Mouse (Mus musculus) layer of hippocampus, adult 2 months (tissue): ENCODE measurements at regions not wholly inside any gene's neighbourhood (a gene's known extent, or its start where the extent isn't known, plus 50 kb on each side); places are given as distances from the start of the nearest gene placed in this dataset.

Source experiments
- DNase-seq, 2 experiments: peaks; one replicate each; pipeline ENCODE4 v3.0.0; 2022; ENCODE audit warnings: low spot score in 2 of 2
- H3K27ac ChIP-seq: fragments of 200-600 bp; 2 replicates; pipeline ENCODE4 v1.8.1; 2022
- H3K4me3 ChIP-seq: fragments of 200-600 bp; 2 replicates; pipeline ENCODE4 v1.8.1; 2022; ENCODE audit warnings: mild to moderate bottlenecking
- CTCF ChIP-seq: fragments of 200-600 bp; conservative IDR thresholded peaks from 2 replicates; pipeline ENCODE4 v1.8.1; 2022; ENCODE audit warnings: antibody characterized with exemption, mild to moderate bottlenecking, moderate library complexity

DNA sequence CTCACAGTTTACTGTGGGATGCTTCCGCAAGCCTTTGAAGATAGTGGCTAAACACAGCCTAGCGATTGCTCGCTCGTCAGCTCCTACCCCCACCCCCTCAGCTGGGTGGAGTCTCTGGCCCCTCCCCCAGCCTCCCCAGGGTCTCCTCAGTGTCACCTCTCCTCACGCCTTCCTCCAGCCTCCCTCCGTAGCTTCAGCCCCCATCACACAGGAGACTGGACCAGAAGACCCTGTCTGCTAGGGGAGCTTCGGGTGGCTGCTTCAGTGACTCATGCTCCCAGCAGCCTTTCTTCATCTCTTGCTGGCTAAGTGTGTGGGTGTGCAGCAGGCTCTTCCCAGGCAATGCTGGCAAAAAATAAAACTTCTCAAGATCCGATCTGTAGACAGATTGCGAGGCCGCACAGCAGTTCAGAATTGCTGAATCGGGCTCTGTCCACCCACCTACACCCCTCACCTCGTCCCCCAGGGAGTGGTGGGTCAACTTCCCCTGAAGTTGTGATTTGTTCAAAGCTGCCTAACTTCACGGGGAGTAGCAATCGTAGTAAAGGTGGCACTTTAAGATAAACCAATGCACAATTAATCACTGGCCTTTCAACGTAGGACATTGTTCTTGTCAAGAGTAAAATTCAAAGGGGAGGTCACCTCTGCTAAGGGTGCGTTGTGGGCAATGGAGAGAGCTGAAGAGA lies 61.2 kb upstream of the Ankrd28 start:
- DNase-seq: peak; percentile 25 to 55
- TF ChIP-seq CTCF: no peak
- peak overlapping the region; percentile 80 for H3K27ac ChIP-seq
- peak overlapping the region; percentile 15; the same call in 1 of the 2 replicates for H3K4me3 ChIP-seq

DNA sequence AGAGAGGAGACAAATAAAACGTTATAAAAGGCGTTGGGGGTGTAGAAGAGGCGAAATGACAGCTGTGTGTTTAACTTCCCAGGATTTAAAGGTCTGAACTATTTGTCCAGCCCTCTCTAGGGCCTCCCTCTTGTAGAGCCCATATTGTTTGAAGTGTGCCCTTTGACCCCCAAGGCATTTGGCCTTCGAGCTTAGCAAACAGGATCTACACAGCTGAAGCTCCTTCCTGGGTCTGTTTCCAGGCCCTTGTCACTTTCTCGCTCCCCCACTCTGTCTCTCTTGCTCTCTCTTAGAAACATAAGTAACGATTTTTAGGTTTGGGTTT lies 61.7 kb upstream of the Ankrd28 start:
- no peak for TF ChIP-seq CTCF
- peak overlapping the region; percentile 80 for H3K27ac ChIP-seq
- H3K4me3 ChIP-seq: no peak overlapping the region
- no peak for DNase-seq

DNA sequence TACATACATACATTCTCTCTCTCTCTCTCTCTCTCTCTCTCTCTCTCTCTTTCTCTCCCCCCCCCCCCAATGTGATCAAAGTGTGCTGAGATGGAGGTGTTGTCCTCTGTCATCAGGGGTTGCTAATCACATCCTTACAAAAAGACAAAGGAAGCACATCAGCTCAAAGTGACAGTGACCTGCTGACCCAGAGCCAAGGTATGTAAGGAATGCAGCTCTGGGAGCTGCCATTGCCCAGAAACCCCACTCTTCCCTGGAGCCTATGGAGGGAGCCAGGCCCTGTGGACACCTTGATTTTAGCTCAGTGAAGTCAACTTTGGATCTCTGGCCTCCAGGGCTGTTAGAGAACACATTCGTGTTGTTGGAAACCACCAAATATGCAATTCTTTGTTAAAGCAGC lies 66.0 kb upstream of the Ankrd28 start:
- H3K27ac ChIP-seq: no peak overlapping the region
- TF ChIP-seq CTCF: no peak
- no peak for DNase-seq
- H3K4me3 ChIP-seq: no peak overlapping the region

DNA sequence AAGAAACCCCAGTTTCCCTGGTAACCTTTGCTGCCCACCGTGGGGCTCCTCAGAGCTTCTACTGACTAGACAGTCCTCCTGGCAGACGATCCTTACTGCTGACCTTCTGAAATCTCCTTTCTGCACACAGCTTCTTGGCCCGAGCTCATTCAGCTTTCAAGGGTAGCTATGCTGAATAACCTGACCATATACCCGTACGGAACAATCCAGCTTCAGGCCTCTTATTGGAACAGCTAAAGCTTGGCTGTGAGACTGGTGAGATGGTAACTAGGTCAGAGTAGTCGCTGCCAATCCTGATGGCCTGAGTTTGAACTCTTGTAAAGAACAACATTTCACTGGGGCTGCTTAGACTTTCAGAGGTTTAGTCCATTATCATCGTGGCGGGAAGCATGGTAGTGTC lies 69.1 kb upstream of the Ankrd28 start:
- H3K4me3 ChIP-seq: no peak overlapping the region
- H3K27ac ChIP-seq: no peak overlapping the region
- no peak for DNase-seq
- no peak for TF ChIP-seq CTCF

DNA sequence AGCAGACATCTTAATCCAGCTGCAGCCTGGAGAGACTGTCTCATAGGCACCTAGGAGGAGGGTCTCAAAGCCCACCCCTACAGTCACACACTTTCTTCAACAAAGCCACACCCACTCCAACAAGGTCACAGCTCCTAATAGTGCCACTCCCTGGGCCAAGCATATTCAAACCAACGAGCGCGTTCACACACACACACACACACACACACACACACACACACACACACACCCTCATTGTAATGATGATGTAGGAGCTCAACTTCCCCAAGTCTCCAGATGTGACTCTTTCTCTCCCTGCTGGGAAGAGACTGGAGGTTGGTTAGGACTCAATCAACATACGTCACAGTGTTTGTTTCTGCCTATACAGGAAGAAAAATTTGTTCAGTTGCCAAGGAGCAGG lies 69.5 kb upstream of the Ankrd28 start:
- no peak for DNase-seq
- TF ChIP-seq CTCF: no peak

DNA sequence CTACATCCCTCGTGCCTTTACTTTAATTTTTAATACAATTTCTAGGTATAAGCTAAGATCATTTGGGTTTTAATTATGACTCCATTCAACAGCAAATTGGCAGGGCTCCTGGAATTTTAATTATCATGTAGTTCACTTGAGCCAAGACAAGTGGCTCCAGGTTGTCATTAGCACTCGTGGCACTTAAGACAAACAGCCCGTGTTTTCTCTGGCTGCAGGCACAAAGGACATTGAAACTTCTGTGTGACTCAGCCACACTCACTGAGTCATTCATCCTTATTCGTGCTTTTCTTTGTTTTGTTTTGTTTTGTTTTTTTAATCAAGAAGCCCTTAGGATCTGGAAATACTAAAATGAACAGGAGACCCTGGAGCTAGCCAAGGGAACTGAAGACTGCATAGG lies 71.5 kb upstream of the Ankrd28 start:
- Histone ChIP-seq H3K4me3 (no peak overlapping the region), H3K27ac (peak overlapping the region; percentile 18; the same call in 1 of the 2 replicates)
- DNase-seq: no peak
- no peak for TF ChIP-seq CTCF

More for the DNA sequence above, 69.5 kb upstream of the Ankrd28 start:
- H3K27ac ChIP-seq: no peak overlapping the region
- H3K4me3 ChIP-seq: no peak overlapping the region

DNA sequence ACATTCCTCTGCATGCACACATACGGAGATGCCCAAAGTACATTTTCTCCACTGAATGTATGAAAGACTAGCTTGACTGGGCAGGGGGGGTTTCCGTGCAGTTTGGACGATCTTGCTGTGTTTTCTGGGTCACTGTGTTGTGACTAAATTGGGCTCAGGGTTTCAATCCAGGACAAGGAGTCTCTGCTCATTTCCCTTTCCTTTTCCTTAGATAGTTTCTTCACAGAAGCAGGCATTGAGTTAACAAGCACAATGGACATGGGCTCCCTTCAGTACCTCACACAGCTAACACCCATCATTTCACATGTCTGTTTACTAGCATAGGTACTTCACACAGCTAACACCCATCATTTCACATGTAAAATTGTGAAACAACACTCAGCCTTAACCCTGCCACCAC lies 73.2 kb upstream of the Ankrd28 start:
- no peak for DNase-seq
- Histone ChIP-seq H3K27ac (no peak overlapping the region), H3K4me3 (no peak overlapping the region)
- no peak for TF ChIP-seq CTCF

DNA sequence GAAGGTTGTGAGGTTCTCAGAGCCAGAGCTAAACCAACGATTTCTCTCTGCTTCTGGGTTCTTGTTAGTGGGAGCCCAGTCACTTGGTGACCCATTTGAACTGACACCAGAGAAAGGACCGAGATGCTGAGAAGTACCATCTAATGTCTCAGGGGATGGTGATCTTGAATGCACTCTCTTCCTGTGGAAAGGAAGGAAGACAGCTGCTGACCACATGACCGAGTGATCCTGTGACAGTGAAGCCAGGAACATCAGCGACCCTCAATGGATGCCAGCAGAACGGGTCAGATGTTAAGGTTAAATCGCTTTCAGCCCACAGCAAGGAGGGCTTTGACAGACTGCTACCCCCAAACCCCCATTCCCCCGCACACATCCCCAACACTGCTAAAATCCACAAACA lies 78.1 kb upstream of the Ankrd28 start:
- DNase-seq: no peak
- H3K27ac ChIP-seq: no peak overlapping the region
- no peak for TF ChIP-seq CTCF
- no peak overlapping the region for H3K4me3 ChIP-seq

DNA sequence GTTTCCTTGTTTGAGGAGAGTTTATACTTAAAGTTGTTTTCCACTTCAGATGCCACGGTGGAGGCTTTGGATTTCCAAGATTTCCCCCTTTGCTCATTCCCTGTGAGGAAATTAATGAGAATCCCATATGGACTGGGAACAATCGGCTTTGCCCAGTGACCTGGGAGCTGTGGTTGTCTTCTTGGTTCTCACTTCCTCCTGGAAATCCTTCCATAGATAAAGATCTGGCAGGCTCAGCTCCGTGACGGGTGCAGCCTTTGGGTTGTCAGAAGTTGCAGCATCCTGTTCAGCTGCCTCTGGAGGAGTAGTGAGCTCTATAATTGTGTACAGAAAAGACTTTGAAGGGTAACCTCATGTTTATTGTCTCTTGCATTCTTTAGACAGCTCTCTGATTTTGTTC lies 78.8 kb upstream of the Ankrd28 start:
- Histone ChIP-seq H3K4me3 (no peak overlapping the region), H3K27ac (no peak overlapping the region)
- no peak for TF ChIP-seq CTCF
- no peak for DNase-seq

DNA sequence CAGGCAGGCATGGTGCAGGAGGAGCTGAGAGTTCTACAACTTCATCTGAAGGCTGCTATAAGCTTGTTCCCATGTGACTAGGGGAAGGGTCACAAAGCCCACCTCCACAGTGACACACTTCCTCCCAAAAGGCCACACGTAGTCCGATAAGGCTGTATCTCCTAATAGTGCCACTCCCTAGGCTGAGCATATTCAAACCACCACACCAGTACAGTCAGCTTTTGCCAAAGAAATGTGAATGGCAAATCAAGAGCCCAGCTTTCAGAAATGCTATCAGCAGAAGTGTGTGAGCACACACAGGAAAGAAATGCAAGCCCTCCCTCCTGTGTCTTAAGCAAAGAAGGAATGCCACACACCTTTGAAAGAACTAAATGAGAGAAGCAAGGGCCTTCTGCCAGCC lies 80.4 kb upstream of the Ankrd28 start:
- DNase-seq: no peak
- H3K4me3 ChIP-seq: no peak overlapping the region
- H3K27ac ChIP-seq: no peak overlapping the region
- TF ChIP-seq CTCF: no peak

DNA sequence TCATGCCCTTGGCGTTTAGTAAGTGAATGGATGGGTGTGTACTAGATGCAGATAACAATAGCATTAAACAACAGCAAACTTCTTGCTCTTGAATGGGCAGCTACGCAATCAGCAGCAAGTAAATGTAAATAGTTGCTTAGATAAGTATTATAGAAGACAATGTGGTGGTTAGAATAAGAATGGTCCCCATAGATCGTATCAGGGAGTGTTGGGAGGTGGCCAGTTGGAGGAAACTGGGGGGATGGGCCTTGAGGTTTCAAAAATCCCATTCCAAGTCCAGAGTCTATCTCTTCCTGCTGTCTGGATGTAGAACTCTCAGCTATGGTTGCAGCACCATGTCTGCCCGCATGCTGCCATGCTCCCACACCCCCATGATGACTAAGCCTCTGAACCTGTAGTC lies 88.0 kb upstream of the Ankrd28 start:
- no peak overlapping the region for H3K27ac ChIP-seq
- DNase-seq: no peak
- no peak for TF ChIP-seq CTCF
- H3K4me3 ChIP-seq: no peak overlapping the region

DNA sequence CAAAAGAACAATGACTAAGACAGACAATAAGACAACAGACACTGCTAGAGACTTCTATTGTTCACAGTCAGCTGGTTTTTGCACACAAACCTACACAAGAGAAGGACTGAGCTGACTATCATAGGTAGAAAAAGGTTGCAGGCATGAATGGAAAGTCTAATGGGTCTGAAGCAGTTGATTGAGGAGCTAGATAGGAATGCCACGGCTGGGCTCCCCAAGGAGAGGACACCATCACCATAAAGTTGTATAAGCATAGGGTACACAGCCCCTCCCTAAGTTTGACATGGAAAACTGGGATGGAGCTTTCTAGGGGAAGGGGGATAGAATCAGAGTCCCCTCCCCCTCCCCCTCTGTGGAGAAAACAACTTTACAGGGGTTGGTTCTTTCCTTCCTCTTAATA lies 88.5 kb upstream of the Ankrd28 start:
- no peak for DNase-seq
- no peak for TF ChIP-seq CTCF
- H3K4me3 ChIP-seq: no peak overlapping the region
- no peak overlapping the region for H3K27ac ChIP-seq

DNA sequence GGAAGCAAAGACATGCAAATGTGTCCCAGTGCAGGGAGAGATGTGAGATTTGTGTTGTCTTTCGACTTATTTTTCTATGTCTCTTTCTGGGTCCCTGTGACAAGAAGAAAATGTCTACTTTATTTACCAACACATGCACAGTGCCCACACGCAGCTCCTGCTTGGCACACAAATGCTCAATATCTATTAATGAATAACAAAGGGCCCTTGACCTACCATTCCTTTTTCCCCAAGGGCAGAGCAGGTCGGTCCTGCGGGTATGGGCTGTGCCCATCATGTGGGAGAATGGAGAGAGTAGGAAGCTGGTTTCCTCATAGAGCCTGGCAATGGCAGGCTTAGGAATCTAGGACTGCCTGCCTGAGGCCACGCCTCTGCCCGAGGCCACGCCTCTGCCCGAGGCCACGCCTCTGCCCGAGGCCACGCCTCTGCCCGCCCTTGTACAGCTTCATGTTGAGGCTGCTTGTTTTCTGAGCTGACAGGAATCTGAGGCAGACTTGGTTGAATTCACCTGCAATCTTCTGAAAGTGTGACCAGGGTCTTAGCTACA lies 98.8 kb upstream of the Ankrd28 start:
- no peak for TF ChIP-seq CTCF
- no peak for DNase-seq
- no peak overlapping the region for H3K27ac ChIP-seq
- H3K4me3 ChIP-seq: no peak overlapping the region

DNA sequence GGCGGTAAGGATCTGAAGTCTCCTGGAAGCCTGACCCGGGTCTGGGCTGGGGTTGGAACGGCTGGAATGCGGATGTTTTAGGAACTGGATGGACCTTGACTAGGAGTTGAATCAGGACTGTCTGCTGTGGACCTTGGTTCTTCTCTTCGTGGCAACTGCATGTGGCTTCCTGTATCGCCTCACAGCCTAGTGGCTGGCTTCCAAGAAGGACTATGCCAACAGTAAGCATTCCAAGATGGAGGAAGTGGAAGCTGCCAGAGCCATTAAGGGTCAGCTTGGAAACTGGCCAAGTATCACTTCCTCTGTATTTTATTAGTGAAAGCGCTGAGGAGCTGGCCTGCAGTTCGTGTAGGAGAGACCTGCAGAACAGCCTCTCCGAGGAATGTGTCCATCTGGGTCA lies 98.4 kb upstream of the Galnt15 start:
- Histone ChIP-seq H3K4me3 (no peak overlapping the region), H3K27ac (peak overlapping the region; percentile 56; the same call in 1 of the 2 replicates)
- DNase-seq: no peak
- TF ChIP-seq CTCF: no peak

DNA sequence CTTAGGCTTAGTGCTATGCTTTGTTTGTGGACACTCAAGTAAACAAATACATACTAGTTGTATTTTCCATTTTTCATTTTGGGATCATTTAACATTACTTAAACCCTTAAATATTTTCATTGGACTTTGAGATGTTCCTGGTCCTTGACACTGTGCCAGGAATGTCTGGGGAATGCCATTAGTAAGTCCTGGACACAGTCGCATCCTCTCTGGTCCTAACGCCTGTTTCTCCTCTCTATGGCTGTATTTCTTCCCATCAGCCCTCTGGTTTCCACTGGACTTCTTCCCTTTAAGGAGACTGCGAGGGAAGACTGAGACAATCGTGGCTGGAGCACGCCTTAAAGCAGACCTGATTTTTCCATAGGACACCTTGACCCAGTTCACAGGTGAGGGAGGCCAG lies 96.8 kb upstream of the Galnt15 start:
- H3K27ac ChIP-seq: no peak overlapping the region

More for the DNA sequence above, 96.8 kb upstream of the Galnt15 start:
- DNase-seq: no peak
- no peak for TF ChIP-seq CTCF
- H3K4me3 ChIP-seq: no peak overlapping the region
